Mouse (Mus musculus): ENCODE results near the gene Atp1b3.
"Not testable (repeated sequence)": the region's sequence is repeated elsewhere in the genome, so short reads cannot be mapped to it uniquely, and the experiment has no call there.

GRCm38 (mm10) chr9:96351771-96352170, 12.5 kb downstream of the Atp1b3 start:
- not testable (repeated sequence) for TF ChIP-seq CTCF, EP300 (IDR thresholded peaks at IDR 0.05; ENCODE audit: low read depth)
